Mouse (Mus musculus) ES-E14 (cell line): ENCODE results near the gene Marveld3. TPM values are rescaled to one million over a fixed set of nuclear protein-coding genes. Genes with fewer than 3 reads are reported as not detected.

Experiments
- DNase-seq: peaks from one replicate; pipeline ENCODE4 v3.0.0-alpha.2; 2013; ENCODE audit warnings: low read depth, low spot score
- H3K27ac ChIP-seq: 2 replicates; pipeline ENCODE4 v1.5.1; 2012; ENCODE audit warnings: low read depth, mild to moderate bottlenecking, low read length, moderate library complexity, mixed read lengths; ENCODE audit not compliant: poor library complexity, insufficient read depth, severe bottlenecking
- H3K36me3 ChIP-seq: 2 replicates; pipeline ENCODE4 v1.6.1; 2012; ENCODE audit warnings: mild to moderate bottlenecking, low read length, moderate library complexity, mixed read lengths; ENCODE audit not compliant: control insufficient read depth, poor library complexity, insufficient read depth, severe bottlenecking
- H3K4me1 ChIP-seq, 2 experiments: fragments of 150-350 bp in 1 of 2; sonication (generic) in 1 of 2; 2 replicates each; pipeline ENCODE4 v1.6.1; 2012; ENCODE audit warnings: low read length in 2 of 2, mild to moderate bottlenecking in 1 of 2, mixed read lengths in 1 of 2; ENCODE audit not compliant: control insufficient read depth in 2 of 2, insufficient read depth in 2 of 2, poor library complexity in 1 of 2
- H3K4me3 ChIP-seq, 2 experiments: fragments of 150-350 bp in 1 of 2; sonication (generic) in 1 of 2; 2 replicates each; pipeline ENCODE4 v1.5.1; 2012; ENCODE audit warnings: low read length in 2 of 2, low read depth in 1 of 2, mild to moderate bottlenecking in 1 of 2, mixed read lengths in 1 of 2; ENCODE audit not compliant: insufficient read depth in 1 of 2, poor library complexity in 1 of 2, severe bottlenecking in 1 of 2
- H3K9ac ChIP-seq: 2 replicates; pipeline ENCODE4 v1.6.1; 2012; ENCODE audit warnings: low read depth, mild to moderate bottlenecking, low read length, mixed read lengths; ENCODE audit not compliant: poor library complexity, insufficient read depth, severe bottlenecking
- H3K9me3 ChIP-seq: fragments of 150-350 bp; sonication (generic); 2 replicates; pipeline ENCODE4 v1.6.1; 2012; ENCODE audit warnings: low read depth, mild to moderate bottlenecking, low read length; ENCODE audit not compliant: control insufficient read depth, insufficient read depth
- CHD2 ChIP-seq: IDR thresholded peaks from 2 replicates; pipeline ENCODE4 v1.6.1; 2014; ENCODE audit warnings: mild to moderate bottlenecking, low read depth, low read length, inconsistent platforms
- HCFC1 ChIP-seq: IDR thresholded peaks from 2 replicates; pipeline ENCODE4 v1.6.1; 2012; ENCODE audit warnings: low read length, inconsistent platforms, borderline replicate concordance; ENCODE audit not compliant: insufficient read depth
- MAFK ChIP-seq: IDR thresholded peaks from 2 replicates; pipeline ENCODE4 v1.6.1; 2014; ENCODE audit warnings: mild to moderate bottlenecking, low read depth, low read length, inconsistent platforms; ENCODE audit not compliant: insufficient read depth
- ZC3H11A ChIP-seq: IDR thresholded peaks from 2 replicates; pipeline ENCODE4 v1.6.1; 2012; ENCODE audit warnings: low read depth, mild to moderate bottlenecking, inconsistent platforms, low read length, borderline replicate concordance
- ZNF384 ChIP-seq: IDR thresholded peaks from 2 replicates; pipeline ENCODE4 v1.6.1; 2012; ENCODE audit warnings: low read depth, low read length, inconsistent platforms
- in situ Hi-C, 2 experiments: fragments of 600-800 bp; cut with MboI; formaldehyde crosslinking; loops; one replicate each; pipeline ENCODE4 v1.15.1; 2025; ENCODE audit warnings: low sequenced_read_pairs in 2 of 2, inconsistent platforms in 1 of 2; ENCODE audit not compliant: unreplicated experiment in 2 of 2
- total RNA-seq: library from RNA; depleted of rRNA; stranded (reverse); fragments of 300-350 nt; gene quantifications from 2 replicates; pipeline ENCODE4 v1.2.3, GENCODE M21; 2012

The Marveld3 gene
- total RNA-seq, 1 experiment, result 2.0 TPM

DNA sequence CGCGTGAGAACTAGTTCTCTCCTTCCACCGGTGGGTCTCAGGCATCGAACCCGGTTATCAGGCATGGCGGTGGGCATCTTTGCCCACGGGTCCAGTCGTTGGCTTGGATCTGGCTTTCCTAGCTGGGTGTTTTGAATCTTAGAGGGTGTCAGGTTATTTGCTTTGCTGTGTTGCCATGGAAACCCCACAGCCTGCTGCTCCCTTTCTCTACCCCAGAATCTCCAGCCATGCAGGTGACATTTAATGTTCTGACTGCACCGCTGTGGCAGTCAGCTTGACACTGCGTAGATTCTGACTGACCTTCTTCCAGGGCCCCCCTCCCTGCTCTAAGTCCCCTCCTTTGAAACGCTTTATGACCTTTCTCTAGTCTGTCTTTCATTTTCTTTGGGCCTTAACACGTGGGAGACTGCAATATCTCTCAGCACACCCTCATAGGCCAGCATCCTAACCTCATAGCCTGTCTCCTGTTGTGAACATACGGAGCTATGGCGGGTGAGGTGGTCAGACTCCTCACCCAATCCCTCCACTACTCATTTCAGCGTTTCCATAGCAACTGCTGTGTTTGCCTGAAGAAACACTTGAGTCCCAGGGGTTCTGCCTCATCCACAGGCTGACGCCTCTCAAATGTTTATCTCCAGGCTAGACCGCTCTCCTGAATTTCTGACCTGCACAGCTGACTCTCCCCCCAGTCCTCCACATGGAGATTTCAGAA, 44.5 kb upstream of the Marveld3 start:
- TF ChIP-seq ZC3H11A, result no peak
- no peak for TF ChIP-seq CHD2
- no peak for TF ChIP-seq ZNF384
- no peak for TF ChIP-seq HCFC1
- TF ChIP-seq MAFK, result no peak
- in situ Hi-C loops, result no loop called here
- Histone ChIP-seq H3K4me3 (peak overlapping the region in 1 of 2 experiments; percentile 43; a peak in 2 of 4 replicates), H3K9me3 (no peaks in the 10 kb centered on the region), H3K36me3 (no peaks in the 10 kb centered on the region), H3K9ac (no peak overlapping the region), H3K4me1 (peaks cover 3 to 16% of the 10 kb centered on the region in 2 experiments; a peak in 2 of 4 replicates), H3K27ac (no peak overlapping the region)
- DNase-seq, result no peak

- H3K4me1 ChIP-seq, result peaks cover 3 to 11% of the 10 kb centered on the region in 2 experiments; a peak in 2 of 4 replicates
These were observed 42.3 kb upstream of the Marveld3 start for GRCm38 (mm10) chr8:110004300-110004699.

DNA sequence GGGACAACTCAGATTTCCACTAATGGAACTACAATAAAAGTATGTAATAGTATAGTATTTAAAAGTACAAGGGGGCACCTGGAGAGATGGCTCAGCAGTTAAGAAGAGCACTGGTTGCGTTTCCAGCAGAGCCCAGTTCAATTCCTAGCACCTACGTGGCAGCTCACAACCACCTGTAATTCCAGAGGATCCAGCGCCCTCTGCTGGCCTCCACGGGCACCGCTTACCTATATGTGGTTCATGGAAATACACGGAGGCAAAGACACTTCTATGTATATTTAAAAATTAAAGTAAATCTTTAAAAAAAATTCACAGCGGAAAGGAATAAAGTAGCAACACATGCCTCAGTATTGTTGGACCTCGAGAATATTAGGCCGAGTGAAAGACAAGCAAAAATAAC, 41.0 kb upstream of the Marveld3 start:
- Histone ChIP-seq H3K4me1 (peaks cover 1 to 5% of the 10 kb centered on the region in 2 experiments; a peak in 1 of 4 replicates), H3K4me3 (no peak overlapping the region), H3K9me3 (no peaks in the 10 kb centered on the region), H3K9ac (no peak overlapping the region), H3K36me3 (no peaks in the 10 kb centered on the region), H3K27ac (no peak overlapping the region)
- TF ChIP-seq ZNF384 (no peak), ZC3H11A (peak; percentile 37; the same call in 1 of the 2 replicates)
- DNase-seq, result peak; percentile 52
- in situ Hi-C loops, result no loop called here

More at GRCm38 (mm10) chr8:110004300-110004699, 42.3 kb upstream of the Marveld3 start:
- Histone ChIP-seq H3K36me3 (no peaks in the 10 kb centered on the region), H3K4me3 (no peak overlapping the region), H3K9ac (no peak overlapping the region), H3K27ac (no peak overlapping the region), H3K9me3 (no peaks in the 10 kb centered on the region)
- no peak for DNase-seq
- no peak for TF ChIP-seq CHD2
- no peak for TF ChIP-seq MAFK
- TF ChIP-seq HCFC1, result no peak
- TF ChIP-seq ZC3H11A, result no peak
- no peak for TF ChIP-seq ZNF384
- in situ Hi-C loops, result no loop called here

DNA sequence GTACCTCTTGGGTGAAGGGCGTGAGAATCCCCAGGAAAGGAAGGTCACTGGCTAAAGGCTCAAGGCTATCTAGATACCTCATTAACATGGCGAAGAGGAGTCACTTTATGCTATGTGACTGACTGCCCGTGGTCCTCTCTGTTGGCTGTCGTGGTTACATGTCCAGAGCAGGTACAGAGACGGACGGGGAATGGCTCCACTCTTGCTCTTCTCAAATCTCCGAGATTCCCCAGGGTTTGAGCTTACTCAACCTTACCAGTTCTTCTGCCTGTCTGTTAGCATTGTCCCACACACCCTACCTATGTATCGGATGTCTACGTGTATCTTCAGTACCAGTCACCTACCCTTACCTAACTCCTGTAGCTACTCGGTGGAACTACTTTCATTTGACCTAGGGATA, 38.0 kb upstream of the Marveld3 start:
- Histone ChIP-seq H3K36me3 (no peaks in the 10 kb centered on the region), H3K27ac (no peak overlapping the region), H3K4me3 (no peak overlapping the region), H3K4me1 (no peaks in the 10 kb centered on the region), H3K9ac (no peak overlapping the region), H3K9me3 (no peaks in the 10 kb centered on the region)
- in situ Hi-C loops, result no loop called here
- TF ChIP-seq ZNF384 (no peak), MAFK (no peak), CHD2 (no peak), HCFC1 (no peak), ZC3H11A (no peak)
- DNase-seq, result no peak
